Mouse (Mus musculus): ENCODE results near the gene Rptor. TPM values are rescaled to one million over a fixed set of nuclear protein-coding genes. Genes with fewer than 3 reads are reported as not detected.

Gene Rptor
- polyA plus RNA-seq, 1 experiment = 15.2 TPM

- 72% methylated on average over 8 of the region's 8 CpGs for WGBS
Measured at GRCm38 (mm10) chr11:119933819-119934583, 331.3 kb downstream of the Rptor start.

GRCm38 (mm10) chr11:119934773-119935172 is 332.1 kb downstream of the Rptor start:
- 71% methylated on average over 8 of the region's 8 CpGs for WGBS

More at GRCm38 (mm10) chr11:119933819-119934583, 331.3 kb downstream of the Rptor start:
- DNase-seq (ENCODE audit: low read depth, low spot score) = no peak

GRCm38 (mm10) chr11:119935457-119935856 is 332.8 kb downstream of the Rptor start:
- 50% methylated on average over 6 of the region's 6 CpGs for WGBS
- DNase-seq (ENCODE audit: low read depth, low spot score) = no peak

More at GRCm38 (mm10) chr11:119934773-119935172, 332.1 kb downstream of the Rptor start:
- no peak for DNase-seq (ENCODE audit: low read depth, low spot score)

GRCm38 (mm10) chr11:119936456-119936855 is 333.8 kb downstream of the Rptor start:
- WGBS = 68% methylated on average over 2 of the region's 2 CpGs
- DNase-seq (ENCODE audit: low read depth, low spot score) = no peak

GRCm38 (mm10) chr11:119937216-119937615 is 334.5 kb downstream of the Rptor start:
- WGBS = 51% methylated on average over 12 of the region's 12 CpGs
- no peak for DNase-seq (ENCODE audit: low read depth, low spot score)

GRCm38 (mm10) chr11:119937772-119938502 is 335.2 kb downstream of the Rptor start:
- no peak for DNase-seq (ENCODE audit: low read depth, low spot score)

GRCm38 (mm10) chr11:119939073-119939710 is 336.5 kb downstream of the Rptor start:
- no peak for DNase-seq (ENCODE audit: low read depth, low spot score)
- 34% methylated on average over 8 of the region's 8 CpGs for WGBS

More at GRCm38 (mm10) chr11:119937772-119938502, 335.2 kb downstream of the Rptor start:
- WGBS = 40% methylated on average over 19 of the region's 19 CpGs

- WGBS = 67% methylated on average over 4 of the region's 4 CpGs
- DNase-seq (ENCODE audit: low read depth, low spot score) = no peak
Measured at GRCm38 (mm10) chr11:119939711-119940106, 337.0 kb downstream of the Rptor start.

- WGBS = 88% methylated on average over 11 of the region's 11 CpGs
Measured at GRCm38 (mm10) chr11:119940142-119940541, 337.4 kb downstream of the Rptor start.

GRCm38 (mm10) chr11:119941794-119942193 is 339.1 kb downstream of the Rptor start:
- DNase-seq (ENCODE audit: low read depth, low spot score) = no peak
- 8% methylated on average over 8 of the region's 8 CpGs for WGBS

More at GRCm38 (mm10) chr11:119940142-119940541, 337.4 kb downstream of the Rptor start:
- DNase-seq (ENCODE audit: low read depth, low spot score) = no peak

GRCm38 (mm10) chr11:119942201-119942726 is 339.6 kb downstream of the Rptor start:
- under 1% methylated on average over 43 of the region's 43 CpGs for WGBS
- no peak for DNase-seq (ENCODE audit: low read depth, low spot score)

GRCm38 (mm10) chr11:119942727-119943427 is 340.2 kb downstream of the Rptor start, which contains the start of gene Baiap2:
Gene Baiap2 (plus strand): TSS chr11:119942763.
- 1% methylated on average over 76 of the region's 79 CpGs for WGBS
- DNase-seq (ENCODE audit: low read depth, low spot score) = peak; percentile 85

- no peak for DNase-seq (ENCODE audit: low read depth, low spot score)
Measured at GRCm38 (mm10) chr11:119943428-119943988, 340.8 kb downstream of the Rptor start.

GRCm38 (mm10) chr11:119945343-119945742 is 342.6 kb downstream of the Rptor start:
- no peak for DNase-seq (ENCODE audit: low read depth, low spot score)
- 30% methylated on average over 7 of the region's 7 CpGs for WGBS

More at GRCm38 (mm10) chr11:119943428-119943988, 340.8 kb downstream of the Rptor start:
- 5% methylated on average over 32 of the region's 32 CpGs for WGBS

GRCm38 (mm10) chr11:119947426-119947825 is 344.7 kb downstream of the Rptor start:
- DNase-seq (ENCODE audit: low read depth, low spot score) = no peak
- 95% methylated on average over 1 of the region's 1 CpGs for WGBS

GRCm38 (mm10) chr11:119947897-119948296 is 345.2 kb downstream of the Rptor start:
- WGBS = 56% methylated on average over 2 of the region's 2 CpGs

GRCm38 (mm10) chr11:119948305-119948704 is 345.6 kb downstream of the Rptor start:
- DNase-seq (ENCODE audit: low read depth, low spot score) = no peak
- 47% methylated on average over 4 of the region's 4 CpGs for WGBS

More at GRCm38 (mm10) chr11:119947897-119948296, 345.2 kb downstream of the Rptor start:
- no peak for DNase-seq (ENCODE audit: low read depth, low spot score)

- DNase-seq (ENCODE audit: low read depth, low spot score) = no peak
- WGBS = 80% methylated on average over 2 of the region's 2 CpGs
Measured at GRCm38 (mm10) chr11:119948803-119949202, 346.1 kb downstream of the Rptor start.
